Mouse (Mus musculus): Measurements from ENCODE around the gene Kdelr1. TPM values are rescaled to one million over a fixed set of nuclear protein-coding genes. Genes with fewer than 3 reads are reported as not detected.

The Kdelr1 gene
- polyA plus RNA-seq, 1 experiment from 2014 or later: 85.2 TPM

- Histone ChIP-seq H3K27me3 (ENCODE audit: control insufficient read depth, insufficient read depth, low read length) (no peaks in the 10 kb centered on the region), H3K4me3 (ENCODE audit: low read depth, low read length) (no peak overlapping the region), H3K4me1 (ENCODE audit: control insufficient read depth, insufficient read depth, low read length) (peaks cover 7% of the 10 kb centered on the region; the same call in 1 of the 2 replicates), H3K36me3 (replicated peaks; ENCODE audit: control insufficient read depth, insufficient read depth, low read depth, low read length) (no peaks in the 10 kb centered on the region; the same call in 1 of the 2 replicates), H3K9ac (replicated peaks; ENCODE audit: low read length) (no peak overlapping the region), H3K9me3 (replicated peaks; ENCODE audit: control insufficient read depth, low read length) (no peaks in the 10 kb centered on the region), H3K4me2 (ENCODE audit: low read depth, low read length) (no peak overlapping the region), H3K27ac (replicated peaks; ENCODE audit: low read depth, low read length) (no peak overlapping the region)
- DNase-seq (ENCODE audit: low spot score) (no peak), ATAC-seq (replicated peaks; ENCODE audit: insufficient number of reproducible peaks, low FRiP score, low TSS enrichment, low read depth) (no peak)
- 88% methylated on average over 6 of the region's 6 CpGs for WGBS
These were observed 41.5 kb downstream of the Kdelr1 start for GRCm38 (mm10) chr7:45914067-45914466.

DNA sequence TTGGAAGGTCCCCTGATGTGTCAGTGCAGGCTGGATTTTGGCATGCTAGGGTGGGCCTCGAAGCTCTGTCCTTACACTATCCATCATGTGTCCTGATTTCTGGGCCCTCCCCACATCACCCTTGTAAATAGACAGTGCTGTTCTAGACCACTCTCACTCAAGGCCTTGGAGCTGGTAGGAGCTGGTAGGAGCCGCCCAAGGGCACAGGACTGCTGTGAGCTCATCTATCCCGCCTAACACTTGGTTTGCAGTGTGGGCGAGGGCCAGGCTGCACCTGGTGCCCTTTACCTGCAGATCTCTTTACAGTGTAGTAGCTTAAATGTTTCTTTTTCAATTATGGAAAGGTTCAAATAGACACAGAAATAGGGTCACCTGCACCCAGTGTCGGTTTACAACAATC is 42.4 kb downstream of the Kdelr1 start:
- Histone ChIP-seq H3K4me2 (ENCODE audit: low read depth, low read length) (no peak overlapping the region), H3K36me3 (replicated peaks; ENCODE audit: control insufficient read depth, insufficient read depth, low read depth, low read length) (no peaks in the 10 kb centered on the region; the same call in 1 of the 2 replicates), H3K9ac (replicated peaks; ENCODE audit: low read length) (no peak overlapping the region), H3K27ac (replicated peaks; ENCODE audit: low read depth, low read length) (no peak overlapping the region), H3K27me3 (ENCODE audit: control insufficient read depth, insufficient read depth, low read length) (no peaks in the 10 kb centered on the region), H3K4me1 (ENCODE audit: control insufficient read depth, insufficient read depth, low read length) (peaks cover 7% of the 10 kb centered on the region; the same call in 1 of the 2 replicates), H3K4me3 (ENCODE audit: low read depth, low read length) (no peak overlapping the region), H3K9me3 (replicated peaks; ENCODE audit: control insufficient read depth, low read length) (no peaks in the 10 kb centered on the region)
- ATAC-seq (replicated peaks; ENCODE audit: insufficient number of reproducible peaks, low FRiP score, low TSS enrichment, low read depth) (no peak), DNase-seq (ENCODE audit: low spot score) (no peak)
- 90% methylated on average over 5 of the region's 5 CpGs for whole genome bisulfite sequencing

DNA sequence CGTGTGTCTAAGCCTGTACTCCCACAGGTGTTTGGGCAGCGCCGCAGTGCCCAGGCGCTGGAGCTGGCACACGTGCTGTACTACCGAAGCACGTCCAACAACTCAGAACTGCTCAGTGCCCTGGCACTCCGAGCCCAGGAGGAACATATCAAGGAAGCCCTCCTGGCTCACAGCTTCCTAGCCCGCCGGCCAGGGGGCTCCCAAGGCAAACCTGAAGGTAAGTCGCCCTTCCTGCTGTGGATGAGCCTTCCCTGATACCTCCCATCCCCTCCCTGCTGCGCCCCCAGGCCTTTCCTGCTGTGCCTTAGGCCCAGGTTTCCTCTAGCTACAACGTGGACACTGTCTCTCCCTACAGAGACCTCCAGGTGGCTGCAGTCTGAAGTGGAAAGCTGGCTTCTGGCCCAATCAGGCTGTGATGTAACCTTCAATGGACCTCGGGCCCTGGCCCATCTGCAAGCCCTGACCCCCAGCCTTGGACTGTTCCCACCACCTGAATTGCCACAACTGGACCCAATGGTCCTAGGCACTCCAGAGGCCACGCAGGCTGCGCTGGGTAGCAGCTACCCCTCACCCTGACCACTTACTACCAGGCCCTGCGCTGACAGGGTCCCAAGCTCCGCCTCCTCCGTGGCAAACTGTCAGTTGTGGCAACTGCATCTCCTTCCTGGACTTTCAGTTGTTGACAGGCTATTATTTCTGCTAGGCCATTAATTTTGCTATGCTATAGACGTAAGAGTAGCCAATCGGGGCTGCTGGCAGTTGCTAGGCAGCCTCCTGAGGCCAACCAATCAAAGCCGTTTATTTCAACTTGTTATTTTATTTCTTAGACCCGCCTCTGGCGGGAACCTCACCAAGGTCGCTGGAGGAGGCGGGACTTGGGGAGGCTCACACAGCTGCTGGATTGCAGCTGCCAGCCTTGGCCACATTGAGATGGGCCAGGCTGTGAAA is 43.8 kb downstream of the Kdelr1 start:
- H3K4me1 ChIP-seq (ENCODE audit: control insufficient read depth, insufficient read depth, low read length): peaks cover 7% of the 10 kb centered on the region; the same call in 1 of the 2 replicates
- H3K9me3 ChIP-seq (replicated peaks; ENCODE audit: control insufficient read depth, low read length): no peaks in the 10 kb centered on the region
- peak overlapping the region; percentile 75 for H3K27ac ChIP-seq (replicated peaks; ENCODE audit: low read depth, low read length)
- ATAC-seq (replicated peaks; ENCODE audit: insufficient number of reproducible peaks, low FRiP score, low TSS enrichment, low read depth): peak; percentile 75
- peak; percentile 90 for DNase-seq (ENCODE audit: low spot score)
- H3K36me3 ChIP-seq (replicated peaks; ENCODE audit: control insufficient read depth, insufficient read depth, low read depth, low read length): no peaks in the 10 kb centered on the region; the same call in 1 of the 2 replicates
- H3K9ac ChIP-seq (replicated peaks; ENCODE audit: low read length): peak overlapping the region; percentile 50
- 36% methylated on average over 26 of the region's 26 CpGs for WGBS
- peak overlapping the region; percentile 14 for H3K4me3 ChIP-seq (ENCODE audit: low read depth, low read length)
- H3K27me3 ChIP-seq (ENCODE audit: control insufficient read depth, insufficient read depth, low read length): no peaks in the 10 kb centered on the region
- peak overlapping the region; percentile 46 for H3K4me2 ChIP-seq (ENCODE audit: low read depth, low read length)

DNA sequence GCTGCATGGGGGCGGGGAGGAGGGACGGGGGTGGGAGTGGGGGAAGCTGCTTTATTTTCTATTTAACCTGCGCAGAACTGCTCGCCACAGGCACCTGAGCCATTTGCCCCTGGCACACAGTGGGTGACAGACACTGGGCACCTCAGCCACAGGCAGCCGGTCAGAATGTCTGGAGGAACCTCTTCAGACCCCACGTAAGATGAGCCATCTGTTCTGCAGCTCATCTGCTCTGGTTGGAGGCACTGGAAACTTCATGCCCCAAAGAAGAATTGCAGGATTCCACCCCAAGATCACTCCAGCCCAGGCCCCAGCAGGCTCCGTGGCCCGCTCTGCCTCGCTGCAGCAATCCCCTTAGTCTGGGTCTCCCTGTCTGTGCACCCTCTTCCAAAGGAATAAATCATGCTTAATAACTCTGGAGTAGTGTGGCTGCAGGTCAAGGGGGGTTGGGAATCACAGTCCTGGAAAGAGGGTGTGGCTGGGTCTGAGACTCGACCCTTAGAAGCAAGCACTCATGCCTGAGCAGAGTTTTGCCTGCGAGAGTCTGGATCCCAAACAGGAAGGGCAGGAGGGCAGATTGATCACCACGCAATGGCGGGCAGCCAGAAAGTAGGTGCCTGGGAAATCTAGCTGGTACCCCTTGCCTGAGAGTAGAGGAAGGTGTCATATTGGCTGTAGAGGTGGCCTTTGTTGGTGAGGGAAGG is 44.6 kb downstream of the Kdelr1 start:
- H3K4me3 ChIP-seq (ENCODE audit: low read depth, low read length): peak overlapping the region; percentile 14
- H3K4me2 ChIP-seq (ENCODE audit: low read depth, low read length): peak overlapping the region; percentile 46
- H3K27me3 ChIP-seq (ENCODE audit: control insufficient read depth, insufficient read depth, low read length): no peaks in the 10 kb centered on the region
- ATAC-seq (replicated peaks; ENCODE audit: insufficient number of reproducible peaks, low FRiP score, low TSS enrichment, low read depth) (peak; percentile 37), DNase-seq (ENCODE audit: low spot score) (no peak)
- H3K27ac ChIP-seq (replicated peaks; ENCODE audit: low read depth, low read length): peak overlapping the region; percentile 75
- H3K36me3 ChIP-seq (replicated peaks; ENCODE audit: control insufficient read depth, insufficient read depth, low read depth, low read length): no peaks in the 10 kb centered on the region; the same call in 1 of the 2 replicates
- no peaks in the 10 kb centered on the region for H3K9me3 ChIP-seq (replicated peaks; ENCODE audit: control insufficient read depth, low read length)
- peaks cover 7% of the 10 kb centered on the region; the same call in 1 of the 2 replicates for H3K4me1 ChIP-seq (ENCODE audit: control insufficient read depth, insufficient read depth, low read length)
- WGBS: 35% methylated on average over 13 of the region's 13 CpGs
- H3K9ac ChIP-seq (replicated peaks; ENCODE audit: low read length): peak overlapping the region; percentile 47

DNA sequence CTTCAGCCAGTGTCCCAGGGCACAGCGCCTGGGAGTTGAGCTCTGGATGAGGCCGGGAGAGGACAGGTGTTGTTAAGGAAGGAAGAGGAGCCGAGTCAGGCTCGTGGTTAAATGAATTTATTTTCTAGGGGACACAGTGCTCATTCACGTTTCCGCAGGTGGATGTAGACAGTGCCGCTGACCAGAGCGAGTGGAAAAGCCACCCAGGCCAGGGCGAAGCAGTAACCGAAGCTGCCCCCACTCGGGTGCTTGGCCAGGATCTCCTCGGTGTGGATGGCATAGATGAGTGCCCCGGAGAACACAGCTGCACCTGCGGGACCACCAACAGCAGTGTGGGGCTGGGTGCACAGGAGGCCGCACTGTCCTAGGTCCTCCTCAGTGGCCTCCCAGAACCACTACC is 45.4 kb downstream of the Kdelr1 start:
- WGBS: 87% methylated on average over 15 of the region's 15 CpGs
- H3K27me3 ChIP-seq (ENCODE audit: control insufficient read depth, insufficient read depth, low read length): no peaks in the 10 kb centered on the region

GRCm38 (mm10) chr7:45919083-45919671 is 46.6 kb downstream of the Kdelr1 start:
- DNase-seq (ENCODE audit: low spot score) (no peak), ATAC-seq (replicated peaks; ENCODE audit: insufficient number of reproducible peaks, low FRiP score, low TSS enrichment, low read depth) (no peak)
- Histone ChIP-seq H3K27ac (replicated peaks; ENCODE audit: low read depth, low read length) (no peak overlapping the region), H3K9ac (replicated peaks; ENCODE audit: low read length) (no peak overlapping the region), H3K9me3 (replicated peaks; ENCODE audit: control insufficient read depth, low read length) (no peaks in the 10 kb centered on the region), H3K36me3 (replicated peaks; ENCODE audit: control insufficient read depth, insufficient read depth, low read depth, low read length) (no peaks in the 10 kb centered on the region; the same call in 1 of the 2 replicates), H3K4me1 (ENCODE audit: control insufficient read depth, insufficient read depth, low read length) (peaks cover 9% of the 10 kb centered on the region; the same call in 1 of the 2 replicates), H3K4me2 (ENCODE audit: low read depth, low read length) (no peak overlapping the region), H3K4me3 (ENCODE audit: low read depth, low read length) (no peak overlapping the region), H3K27me3 (ENCODE audit: control insufficient read depth, insufficient read depth, low read length) (no peaks in the 10 kb centered on the region)
- 68% methylated on average over 14 of the region's 14 CpGs for WGBS

More for the DNA sequence above, 45.4 kb downstream of the Kdelr1 start:
- ATAC-seq (replicated peaks; ENCODE audit: insufficient number of reproducible peaks, low FRiP score, low TSS enrichment, low read depth) (no peak), DNase-seq (ENCODE audit: low spot score) (no peak)
- Histone ChIP-seq H3K4me3 (ENCODE audit: low read depth, low read length) (no peak overlapping the region), H3K9ac (replicated peaks; ENCODE audit: low read length) (peak overlapping the region; percentile 41; the same call in 1 of the 2 replicates), H3K9me3 (replicated peaks; ENCODE audit: control insufficient read depth, low read length) (no peaks in the 10 kb centered on the region), H3K4me2 (ENCODE audit: low read depth, low read length) (no peak overlapping the region), H3K27ac (replicated peaks; ENCODE audit: low read depth, low read length) (peak overlapping the region; percentile 75; the same call in 1 of the 2 replicates), H3K4me1 (ENCODE audit: control insufficient read depth, insufficient read depth, low read length) (peaks cover 9% of the 10 kb centered on the region; the same call in 1 of the 2 replicates), H3K36me3 (replicated peaks; ENCODE audit: control insufficient read depth, insufficient read depth, low read depth, low read length) (no peaks in the 10 kb centered on the region; the same call in 1 of the 2 replicates)

DNA sequence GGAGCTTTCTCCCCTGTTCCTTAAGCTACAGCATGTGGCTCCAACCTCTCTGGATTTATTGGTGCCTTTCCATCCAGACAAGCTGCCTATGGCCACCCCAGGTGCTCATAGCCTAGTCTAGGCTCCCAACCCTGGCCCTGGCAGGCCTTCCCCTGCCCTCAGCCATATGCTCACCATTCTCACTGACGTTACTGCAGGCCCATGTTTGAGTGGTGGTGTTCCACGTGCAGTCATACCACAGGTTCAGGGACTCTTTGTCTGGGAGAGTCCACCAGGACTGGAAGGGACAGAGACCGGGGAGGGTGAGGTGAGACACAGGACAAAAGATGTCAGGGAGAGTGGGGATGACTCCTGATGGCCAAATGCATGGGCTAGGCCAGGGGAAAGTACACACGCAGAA is 47.2 kb downstream of the Kdelr1 start:
- Histone ChIP-seq H3K4me2 (ENCODE audit: low read depth, low read length) (no peak overlapping the region), H3K4me3 (ENCODE audit: low read depth, low read length) (no peak overlapping the region), H3K36me3 (replicated peaks; ENCODE audit: control insufficient read depth, insufficient read depth, low read depth, low read length) (no peaks in the 10 kb centered on the region; the same call in 1 of the 2 replicates), H3K9ac (replicated peaks; ENCODE audit: low read length) (no peak overlapping the region), H3K27me3 (ENCODE audit: control insufficient read depth, insufficient read depth, low read length) (no peaks in the 10 kb centered on the region), H3K9me3 (replicated peaks; ENCODE audit: control insufficient read depth, low read length) (no peaks in the 10 kb centered on the region), H3K4me1 (ENCODE audit: control insufficient read depth, insufficient read depth, low read length) (peaks cover 9% of the 10 kb centered on the region; the same call in 1 of the 2 replicates), H3K27ac (replicated peaks; ENCODE audit: low read depth, low read length) (no peak overlapping the region)
- no peak for DNase-seq (ENCODE audit: low spot score)
- no peak for ATAC-seq (replicated peaks; ENCODE audit: insufficient number of reproducible peaks, low FRiP score, low TSS enrichment, low read depth)
- WGBS: 79% methylated on average over 4 of the region's 4 CpGs
